Mouse (Mus musculus) thymus, adult 2 months (tissue): Measurements from ENCODE around the gene Itpka.

ENCODE experiments used
- CTCF ChIP-seq: fragments of 200-500 bp; IDR thresholded peaks from 2 replicates; pipeline ENCODE4 v1.5.1; 2012; ENCODE audit warnings: mild to moderate bottlenecking, control low read depth, low read length, moderate library complexity, borderline replicate concordance; ENCODE audit not compliant: control insufficient read depth, poor library complexity, insufficient read depth; ENCODE audit errors: extremely low read depth
- POLR2A ChIP-seq: fragments of 200-500 bp; IDR thresholded peaks from 2 replicates; pipeline ENCODE4 v1.6.1; 2012; ENCODE audit warnings: mild to moderate bottlenecking, low read length, control low read depth, moderate library complexity; ENCODE audit not compliant: control insufficient read depth, poor library complexity, insufficient read depth; ENCODE audit errors: extremely low read depth

- no peak for TF ChIP-seq CTCF
- no peak for TF ChIP-seq POLR2A
These were observed 1.6 kb downstream of the Itpka start for GRCm38 (mm10) chr2:119743808-119744162.
